Mouse (Mus musculus) embryonic facial prominence, embryonic 12.5 days (tissue): Measurements from ENCODE around the gene Carmil3. TPM values are rescaled to one million over a fixed set of nuclear protein-coding genes. Genes with fewer than 3 reads are reported as not detected.

Experiments used
- ATAC-seq: fragments of 200-750 bp; cut with Nextera tagmentation; 2 replicates; pipeline ENCODE4 v1.8.0; 2017; ENCODE audit not compliant: insufficient number of reproducible peaks, insufficient read depth, low FRiP score, low TSS enrichment
- H3K27ac ChIP-seq: fragments of 300-500 bp; sonication (generic); 2 replicates; pipeline ENCODE4 v1.5.1; 2016; ENCODE audit warnings: mild to moderate bottlenecking
- H3K27me3 ChIP-seq: fragments of 300-500 bp; sonication (generic); 2 replicates; pipeline ENCODE4 v1.6.1; 2016; ENCODE audit warnings: mild to moderate bottlenecking, moderate library complexity
- H3K36me3 ChIP-seq: fragments of 300-500 bp; sonication (generic); 2 replicates; pipeline ENCODE4 v1.6.1; 2016; ENCODE audit warnings: mild to moderate bottlenecking
- H3K4me1 ChIP-seq: fragments of 300-500 bp; sonication (generic); 2 replicates; pipeline ENCODE4 v1.6.1; 2016
- H3K4me2 ChIP-seq: fragments of 300-500 bp; sonication (generic); replicated peaks from 2 replicates; pipeline ENCODE4 v1.6.1; 2016; ENCODE audit warnings: mild to moderate bottlenecking, moderate library complexity
- H3K4me3 ChIP-seq: fragments of 300-500 bp; sonication (generic); 2 replicates; pipeline ENCODE4 v1.5.1; 2016; ENCODE audit warnings: mild to moderate bottlenecking
- H3K9ac ChIP-seq: fragments of 300-500 bp; sonication (generic); 2 replicates; pipeline ENCODE4 v1.6.1; 2016; ENCODE audit warnings: mild to moderate bottlenecking, moderate library complexity
- H3K9me3 ChIP-seq: fragments of 300-500 bp; sonication (generic); 2 replicates; pipeline ENCODE4 v1.6.1; 2016; ENCODE audit warnings: mild to moderate bottlenecking, moderate library complexity
- WGBS: fragments of 180-500 bp; shearing (Covaris S2); methylation state at CpG from one replicate; pipeline ENCODE4 v1.1.7; 2016; 5-methylcytosine and 5-hydroxymethylcytosine counted together
- polyA plus RNA-seq: library from polyadenylated mRNA; unstranded; fragments of >200 nt; fragmentation: Nextera tagmentation; extraction: Ambion mirVana; gene quantifications from 2 replicates; pipeline ENCODE4 v1.2.1, GENCODE M21; 2016

The Carmil3 gene
- polyA plus RNA-seq, 1 experiment from 2014 or later, result 6.2 TPM

DNA sequence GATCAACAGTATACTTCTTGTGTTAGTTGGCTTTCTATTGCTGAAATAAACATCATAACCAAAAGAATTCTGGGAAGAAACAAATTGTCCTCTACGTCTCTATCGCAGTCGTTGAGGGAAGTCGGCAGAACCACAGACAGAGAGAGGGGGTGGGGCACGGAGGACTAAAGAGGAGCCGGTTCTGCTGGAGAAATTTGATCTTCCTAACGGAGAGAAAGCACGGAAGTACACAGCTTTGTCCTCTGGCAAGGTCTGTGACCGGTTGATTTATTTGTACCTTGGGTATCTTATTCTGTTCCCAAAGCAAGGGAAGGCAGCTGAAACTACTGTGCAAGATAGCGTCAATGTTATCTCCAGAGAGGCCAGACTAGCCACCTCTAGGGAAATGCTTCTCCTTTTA lies 19.6 kb upstream of the Carmil3 start:
- peak overlapping the region; percentile 30 for H3K4me2 ChIP-seq
- no peaks in the 10 kb centered on the region for H3K36me3 ChIP-seq
- H3K27ac ChIP-seq, result 0 out of 2 replicates have a peak overlapping the region, but pooled peaks have one; percentile 4
- no peaks in the 10 kb centered on the region for H3K9me3 ChIP-seq
- 4% methylated on average over 10 of the region's 10 CpGs for WGBS
- H3K9ac ChIP-seq, result no peak overlapping the region
- H3K4me3 ChIP-seq, result no peak overlapping the region
- peaks cover 16% of the 10 kb centered on the region for H3K4me1 ChIP-seq
- no peak for ATAC-seq
- H3K27me3 ChIP-seq, result no peaks in the 10 kb centered on the region

- Histone ChIP-seq H3K4me1 (peaks cover 16% of the 10 kb centered on the region), H3K36me3 (no peaks in the 10 kb centered on the region), H3K27me3 (no peaks in the 10 kb centered on the region), H3K9me3 (no peaks in the 10 kb centered on the region), H3K27ac (no peak overlapping the region), H3K9ac (no peak overlapping the region), H3K4me3 (no peak overlapping the region), H3K4me2 (no peak overlapping the region)
- WGBS, result 61% methylated on average over 2 of the region's 2 CpGs
- no peak for ATAC-seq
Observed at GRCm38 (mm10) chr14:55475654-55476053, 14.8 kb upstream of the Carmil3 start.

- no peak overlapping the region for H3K4me2 ChIP-seq
- peaks cover 6% of the 10 kb centered on the region; the same call in 1 of the 2 replicates for H3K4me1 ChIP-seq
- H3K9me3 ChIP-seq, result no peaks in the 10 kb centered on the region
- H3K4me3 ChIP-seq, result no peak overlapping the region
- no peak overlapping the region for H3K9ac ChIP-seq
- H3K27me3 ChIP-seq, result no peaks in the 10 kb centered on the region
- H3K36me3 ChIP-seq, result no peaks in the 10 kb centered on the region
- H3K27ac ChIP-seq, result no peak overlapping the region
- ATAC-seq, result no peak
- 100% methylated on average over 1 of the region's 1 CpGs for WGBS
Observed at GRCm38 (mm10) chr14:55477421-55477820, 13.0 kb upstream of the Carmil3 start.

DNA sequence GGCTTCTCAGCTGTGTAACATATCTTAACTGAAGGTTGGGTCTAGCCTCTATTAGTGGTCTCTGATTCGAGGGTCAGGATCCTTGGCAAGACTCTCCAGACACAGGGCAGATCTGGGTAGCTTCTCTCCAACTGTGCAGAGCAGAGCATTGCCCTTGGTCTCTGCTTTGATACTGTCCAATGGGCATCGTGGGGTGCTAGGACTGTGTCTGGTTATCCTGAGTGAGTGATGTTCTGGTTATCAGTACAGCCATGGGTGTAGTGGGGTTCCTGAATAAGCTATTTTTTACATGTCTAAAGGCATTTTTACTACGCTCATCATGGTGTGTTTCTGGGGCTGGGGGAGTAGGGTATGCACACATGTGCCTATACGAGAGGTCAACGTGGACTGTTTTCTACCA lies 12.6 kb upstream of the Carmil3 start:
- Histone ChIP-seq H3K9me3 (no peaks in the 10 kb centered on the region), H3K9ac (no peak overlapping the region), H3K4me2 (peak overlapping the region; percentile 54), H3K27me3 (no peaks in the 10 kb centered on the region), H3K4me3 (peak overlapping the region; percentile 61; the same call in 1 of the 2 replicates), H3K4me1 (peaks cover 6% of the 10 kb centered on the region; the same call in 1 of the 2 replicates), H3K36me3 (no peaks in the 10 kb centered on the region), H3K27ac (0 out of 2 replicates have a peak overlapping the region, but pooled peaks have one; percentile 91)
- WGBS, result 89% methylated on average over 5 of the region's 5 CpGs
- ATAC-seq, result no peak

DNA sequence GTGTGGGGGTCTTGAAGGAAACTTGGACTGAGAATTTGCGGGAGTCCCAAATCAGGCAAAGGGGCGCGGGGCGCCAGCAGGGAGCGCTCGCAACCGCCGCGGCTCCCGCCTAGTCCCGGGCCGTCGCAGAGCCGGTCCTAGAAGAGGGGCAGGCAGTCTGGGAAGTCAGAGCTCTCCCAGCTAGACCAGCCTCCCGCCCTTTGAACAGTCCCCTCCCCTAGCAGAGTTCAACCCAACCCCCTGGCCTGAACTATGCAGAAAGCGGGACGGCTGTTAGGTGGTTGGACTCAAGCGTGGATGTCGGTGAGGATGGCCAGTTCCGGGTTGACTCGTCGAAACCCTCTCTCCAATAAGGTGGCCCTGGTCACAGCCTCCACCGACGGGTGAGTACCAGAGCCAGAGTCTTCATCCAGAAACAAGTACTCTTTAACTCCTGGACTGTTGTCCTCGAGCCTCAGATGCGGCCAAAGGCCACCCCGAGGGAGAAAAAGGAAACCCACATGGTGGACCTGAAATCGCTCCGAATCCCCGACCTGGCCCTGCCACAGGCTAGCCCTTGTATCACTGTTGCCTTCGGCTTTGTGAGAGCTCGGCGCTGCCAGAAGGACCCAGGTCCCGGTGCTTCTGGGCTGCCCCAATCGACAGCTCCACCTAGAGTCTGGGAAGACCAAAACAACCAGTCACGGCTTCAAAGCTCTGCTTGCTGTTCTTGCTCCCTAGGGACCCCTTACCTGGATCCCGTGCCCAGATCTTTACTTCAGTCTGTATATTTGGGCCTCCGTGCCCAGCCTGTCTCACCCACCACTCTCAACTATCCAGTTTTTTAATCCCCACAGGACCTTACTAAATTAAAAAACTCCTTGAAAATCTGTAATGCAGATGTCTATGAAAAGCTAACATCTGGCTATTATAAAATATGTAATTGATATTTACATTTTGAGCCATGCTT lies 11.5 kb upstream of the Carmil3 start, which contains the start of gene Dhrs4:
TSS of gene Dhrs4 (plus strand) at position 108 of the 949 bp plus-strand sequence.
- Histone ChIP-seq H3K4me3 (peak within 1 kb of the TSS; percentile 61), H3K27me3 (no peaks in the 10 kb centered on the region), H3K9ac (peak within 1 kb of the TSS; percentile 72), H3K4me2 (peak within 1 kb of the TSS; percentile 54), H3K4me1 (peaks cover 6% of the 10 kb centered on the region; the same call in 1 of the 2 replicates), H3K27ac (peak within 1 kb of the TSS; percentile 91), H3K9me3 (no peaks in the 10 kb centered on the region), H3K36me3 (no peaks in the 10 kb centered on the region)
- WGBS, result 1% methylated on average over 38 of the region's 38 CpGs
- ATAC-seq, result peak; percentile 98

DNA sequence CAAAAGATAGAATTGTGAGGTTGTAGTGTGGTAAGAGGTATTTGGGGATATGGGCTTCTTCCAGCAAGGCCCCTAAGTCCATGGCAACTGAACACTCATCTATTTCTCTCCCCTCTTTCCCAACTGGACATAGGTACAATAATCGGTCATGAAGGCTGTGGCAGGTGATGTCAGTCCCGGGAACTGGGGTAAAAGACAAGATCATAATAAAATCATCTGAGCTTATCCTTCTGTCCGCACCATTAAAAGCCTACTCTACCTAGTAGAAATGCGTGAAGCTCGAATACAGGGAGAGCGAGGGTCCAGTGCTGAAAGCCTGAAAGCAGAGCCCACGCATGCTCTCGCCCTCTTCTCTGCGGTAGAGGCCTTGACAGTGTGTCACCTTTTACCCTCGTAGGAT lies 10.8 kb upstream of the Carmil3 start:
- Histone ChIP-seq H3K4me1 (peaks cover 6% of the 10 kb centered on the region; the same call in 1 of the 2 replicates), H3K36me3 (no peaks in the 10 kb centered on the region), H3K9ac (no peak overlapping the region), H3K27ac (no peak overlapping the region), H3K9me3 (no peaks in the 10 kb centered on the region), H3K27me3 (no peaks in the 10 kb centered on the region), H3K4me3 (no peak overlapping the region), H3K4me2 (peak overlapping the region; percentile 54)
- ATAC-seq, result no peak
- WGBS, result 92% methylated on average over 10 of the region's 10 CpGs

- Histone ChIP-seq H3K9ac (no peak overlapping the region), H3K36me3 (peaks cover 22% of the 10 kb centered on the region; the same call in 1 of the 2 replicates), H3K9me3 (no peaks in the 10 kb centered on the region), H3K27ac (no peak overlapping the region), H3K4me3 (no peak overlapping the region), H3K4me2 (no peak overlapping the region), H3K27me3 (no peaks in the 10 kb centered on the region), H3K4me1 (peaks cover 4% of the 10 kb centered on the region; the same call in 1 of the 2 replicates)
- no peak for ATAC-seq
- WGBS, result 82% methylated on average over 5 of the region's 5 CpGs
Observed at GRCm38 (mm10) chr14:55484430-55485085, 5.9 kb upstream of the Carmil3 start.

DNA sequence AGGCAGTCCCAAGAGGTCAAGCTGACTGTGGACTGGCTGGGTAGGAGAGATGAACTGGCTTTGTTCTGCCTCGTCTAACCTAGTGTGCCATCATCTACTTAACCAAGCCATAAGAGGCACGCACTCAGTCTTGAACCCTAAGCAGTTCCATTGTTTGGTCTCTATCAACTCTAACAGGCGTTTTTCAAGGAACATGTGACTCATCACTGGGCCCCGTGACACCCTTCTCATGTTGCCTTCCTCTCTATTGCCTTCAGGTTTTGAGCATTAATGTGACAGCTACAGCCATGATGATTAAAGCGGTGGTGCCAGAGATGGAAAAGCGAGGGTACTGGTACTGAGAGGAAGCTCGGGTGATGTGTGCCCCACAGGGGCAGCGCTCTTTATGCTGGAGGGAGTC lies 3.6 kb upstream of the Carmil3 start:
- H3K4me1 ChIP-seq, result peaks cover 12% of the 10 kb centered on the region
- no peak overlapping the region for H3K27ac ChIP-seq
- no peak overlapping the region for H3K4me2 ChIP-seq
- H3K36me3 ChIP-seq, result peaks cover 22% of the 10 kb centered on the region; the same call in 1 of the 2 replicates
- no peaks in the 10 kb centered on the region for H3K27me3 ChIP-seq
- no peak overlapping the region for H3K9ac ChIP-seq
- no peak for ATAC-seq
- WGBS, result 86% methylated on average over 8 of the region's 8 CpGs
- no peaks in the 10 kb centered on the region for H3K9me3 ChIP-seq
- no peak overlapping the region for H3K4me3 ChIP-seq

GRCm38 (mm10) chr14:55491291-55491833 lies 911 bp downstream of the Carmil3 start:
- Histone ChIP-seq H3K4me2 (peak overlapping the region; percentile 84), H3K9ac (peak overlapping the region; percentile 65), H3K4me1 (peaks cover 13% of the 10 kb centered on the region), H3K36me3 (peaks cover 21% of the 10 kb centered on the region; the same call in 1 of the 2 replicates), H3K4me3 (peak overlapping the region; percentile 59), H3K27ac (peak overlapping the region; percentile 76), H3K9me3 (no peaks in the 10 kb centered on the region), H3K27me3 (no peaks in the 10 kb centered on the region)
- WGBS, result under 1% methylated on average over 29 of the region's 30 CpGs
- peak; percentile 49 for ATAC-seq

DNA sequence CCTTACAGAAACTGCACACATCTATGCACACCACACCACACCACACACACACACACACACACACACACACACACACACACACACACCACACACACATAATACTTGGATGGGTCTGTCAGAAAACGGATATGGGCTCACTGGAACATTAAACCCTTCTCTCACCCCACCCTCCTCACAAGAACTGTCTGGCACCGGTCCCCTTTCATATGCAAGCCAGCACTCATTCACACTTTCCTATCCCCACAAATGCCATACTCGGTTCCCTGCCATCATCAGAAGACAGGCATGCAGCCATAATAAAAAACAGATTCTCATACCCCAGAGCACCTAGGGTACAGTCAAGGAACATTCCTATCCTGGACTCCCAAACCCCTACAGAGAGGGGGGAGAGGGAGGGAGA lies 1.7 kb downstream of the Carmil3 start:
- H3K27ac ChIP-seq, result peak overlapping the region; percentile 76; the same call in 1 of the 2 replicates
- no peaks in the 10 kb centered on the region for H3K27me3 ChIP-seq
- 31% methylated on average over 3 of the region's 3 CpGs for WGBS
- peak overlapping the region; percentile 84 for H3K4me2 ChIP-seq
- H3K4me3 ChIP-seq, result 0 out of 2 replicates have a peak overlapping the region, but pooled peaks have one; percentile 59
- no peaks in the 10 kb centered on the region for H3K9me3 ChIP-seq
- H3K9ac ChIP-seq, result no peak overlapping the region
- no peak for ATAC-seq
- peaks cover 13% of the 10 kb centered on the region for H3K4me1 ChIP-seq
- H3K36me3 ChIP-seq, result peaks cover 16% of the 10 kb centered on the region; the same call in 1 of the 2 replicates

GRCm38 (mm10) chr14:55495509-55496240 lies 5.2 kb downstream of the Carmil3 start:
- no peaks in the 10 kb centered on the region for H3K27me3 ChIP-seq
- peaks cover 14% of the 10 kb centered on the region; the same call in 1 of the 2 replicates for H3K36me3 ChIP-seq
- peaks cover 6% of the 10 kb centered on the region for H3K4me1 ChIP-seq
- WGBS, result 70% methylated on average over 20 of the region's 20 CpGs
- no peak overlapping the region for H3K4me2 ChIP-seq
- H3K27ac ChIP-seq, result no peak overlapping the region
- no peaks in the 10 kb centered on the region for H3K9me3 ChIP-seq
- no peak for ATAC-seq
- H3K4me3 ChIP-seq, result no peak overlapping the region
- no peak overlapping the region for H3K9ac ChIP-seq
